Mouse (Mus musculus): ENCODE data around the gene Serpinf1. TPM values are rescaled to one million over a fixed set of nuclear protein-coding genes. Genes with fewer than 3 reads are reported as not detected.

Gene Serpinf1
- polyA plus RNA-seq, 1 experiment from 2014 or later, result 40.1 TPM

DNA sequence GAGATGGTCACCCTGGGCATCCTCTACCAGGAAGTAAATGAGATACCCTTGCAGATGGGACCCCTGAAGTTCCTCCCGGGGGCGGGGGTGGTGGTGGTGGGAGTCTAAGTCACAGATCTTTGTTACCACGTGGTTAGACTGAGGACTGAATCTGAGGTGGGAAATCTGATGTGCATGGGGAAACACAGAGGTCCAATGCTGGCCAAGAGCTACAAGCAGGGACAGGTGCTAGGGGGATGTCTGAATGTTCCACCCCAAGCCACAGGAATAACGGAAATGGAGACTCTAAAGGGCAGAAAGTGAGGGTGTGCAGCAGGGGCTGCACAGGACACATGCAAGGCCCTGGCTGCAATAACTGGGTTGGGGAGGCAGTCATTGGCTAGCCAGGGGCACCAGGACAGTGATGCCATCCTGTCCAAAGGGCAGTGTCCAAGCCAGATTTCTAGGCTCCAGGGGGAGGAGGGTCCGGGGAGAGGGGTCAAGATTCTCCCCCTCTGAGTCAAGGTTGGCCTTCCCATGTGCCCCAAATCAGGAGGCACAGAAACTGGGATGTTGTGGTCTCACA lies 1.6 kb downstream of the Serpinf1 start:
- no peaks in the 10 kb centered on the region for H3K27me3 ChIP-seq (ENCODE audit: control insufficient read depth, insufficient read depth, low read length)
- no peaks in the 10 kb centered on the region for H3K9me3 ChIP-seq (replicated peaks; ENCODE audit: control insufficient read depth, low read length)
- H3K4me3 ChIP-seq (ENCODE audit: low read length), result no peak overlapping the region
- H3K4me1 ChIP-seq (ENCODE audit: control insufficient read depth, insufficient read depth, low read length), result no peaks in the 10 kb centered on the region
- 62% methylated on average over 5 of the region's 5 CpGs for WGBS
- H3K36me3 ChIP-seq (ENCODE audit: control insufficient read depth, insufficient read depth), result no peaks in the 10 kb centered on the region
- H3K4me2 ChIP-seq (ENCODE audit: low read depth, low read length), result no peak overlapping the region
- no peak overlapping the region for H3K27ac ChIP-seq (ENCODE audit: low read length)
- no peak overlapping the region for H3K9ac ChIP-seq (ENCODE audit: low read length)
- ATAC-seq (replicated peaks; ENCODE audit: extremely low read depth, insufficient read depth, low FRiP score), result no peak

DNA sequence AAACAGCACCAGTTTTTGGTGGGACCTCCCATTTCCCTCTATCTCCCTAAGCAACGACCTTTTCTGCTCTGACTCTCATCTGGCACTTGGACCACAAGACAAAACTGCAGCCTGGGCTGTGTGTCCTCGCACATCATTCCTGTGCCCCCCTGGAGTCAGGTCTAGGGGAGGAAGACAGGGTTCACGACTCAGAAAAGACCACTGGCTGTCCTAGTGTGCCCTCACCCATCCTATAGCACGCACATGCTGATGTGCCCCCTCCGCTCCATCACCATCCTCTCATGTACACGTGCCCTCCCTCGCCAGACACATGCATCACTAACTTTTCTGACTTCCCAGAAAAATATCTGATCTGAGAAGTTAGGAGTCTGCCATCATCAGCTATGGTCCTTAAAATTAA lies 2.5 kb downstream of the Serpinf1 start:
- Histone ChIP-seq H3K36me3 (ENCODE audit: control insufficient read depth, insufficient read depth) (no peaks in the 10 kb centered on the region), H3K4me2 (ENCODE audit: low read depth, low read length) (no peak overlapping the region), H3K9me3 (replicated peaks; ENCODE audit: control insufficient read depth, low read length) (no peaks in the 10 kb centered on the region), H3K4me3 (ENCODE audit: low read length) (no peak overlapping the region), H3K4me1 (ENCODE audit: control insufficient read depth, insufficient read depth, low read length) (peaks cover 2% of the 10 kb centered on the region; the same call in 1 of the 2 replicates), H3K27ac (ENCODE audit: low read length) (no peak overlapping the region), H3K9ac (ENCODE audit: low read length) (no peak overlapping the region), H3K27me3 (ENCODE audit: control insufficient read depth, insufficient read depth, low read length) (no peaks in the 10 kb centered on the region)
- ATAC-seq (replicated peaks; ENCODE audit: extremely low read depth, insufficient read depth, low FRiP score), result no peak
- 77% methylated on average over 7 of the region's 7 CpGs for WGBS

DNA sequence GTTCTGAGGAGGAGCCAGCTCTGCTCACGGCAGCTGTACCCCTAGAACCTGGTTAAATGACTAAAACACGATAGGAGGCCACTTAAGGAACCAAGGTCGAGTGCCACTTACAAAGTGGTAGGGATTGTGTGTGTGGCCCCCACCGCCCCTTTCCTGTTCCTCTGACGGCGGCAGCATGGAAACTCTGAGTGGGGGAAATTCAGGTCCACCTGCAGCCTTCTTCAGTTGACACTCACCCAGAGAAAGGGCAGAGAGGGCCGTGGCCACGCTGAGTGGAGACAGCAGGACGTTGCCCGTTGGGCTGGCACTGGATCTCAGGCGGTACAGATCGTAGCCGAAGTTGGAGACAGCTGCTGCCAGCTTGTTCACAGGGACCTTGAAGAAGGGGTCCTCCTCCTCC lies 6.5 kb downstream of the Serpinf1 start:
- no peak overlapping the region for H3K9ac ChIP-seq (ENCODE audit: low read length)
- H3K27ac ChIP-seq (ENCODE audit: low read length), result no peak overlapping the region
- peaks cover 2% of the 10 kb centered on the region; the same call in 1 of the 2 replicates for H3K4me1 ChIP-seq (ENCODE audit: control insufficient read depth, insufficient read depth, low read length)
- no peak for ATAC-seq (replicated peaks; ENCODE audit: extremely low read depth, insufficient read depth, low FRiP score)
- no peaks in the 10 kb centered on the region for H3K27me3 ChIP-seq (ENCODE audit: control insufficient read depth, insufficient read depth, low read length)
- WGBS, result 67% methylated on average over 13 of the region's 13 CpGs
- H3K36me3 ChIP-seq (ENCODE audit: control insufficient read depth, insufficient read depth), result no peaks in the 10 kb centered on the region
- no peaks in the 10 kb centered on the region for H3K9me3 ChIP-seq (replicated peaks; ENCODE audit: control insufficient read depth, low read length)
- no peak overlapping the region for H3K4me2 ChIP-seq (ENCODE audit: low read depth, low read length)
- H3K4me3 ChIP-seq (ENCODE audit: low read length), result no peak overlapping the region

DNA sequence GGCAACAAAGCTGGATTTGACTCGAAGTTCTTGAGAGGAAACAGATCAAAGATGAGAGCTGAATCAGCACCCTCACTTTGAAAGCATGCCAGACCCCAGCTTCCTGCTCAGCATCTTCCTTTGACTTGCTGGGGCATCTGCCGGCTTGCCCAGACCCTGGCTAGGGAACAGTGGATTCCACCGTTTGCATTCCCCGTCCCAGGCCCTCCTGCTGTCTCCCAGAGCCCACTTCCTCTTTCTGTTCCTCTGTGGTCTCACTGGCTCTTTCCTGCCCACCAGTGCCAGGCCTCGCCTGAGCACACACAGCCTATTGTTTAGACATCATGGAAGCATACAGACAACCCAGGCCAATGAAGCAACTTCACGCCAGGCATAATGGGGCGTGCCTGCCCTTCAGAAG lies 7.4 kb downstream of the Serpinf1 start:
- Histone ChIP-seq H3K27me3 (ENCODE audit: control insufficient read depth, insufficient read depth, low read length) (no peaks in the 10 kb centered on the region), H3K9ac (ENCODE audit: low read length) (no peak overlapping the region), H3K9me3 (replicated peaks; ENCODE audit: control insufficient read depth, low read length) (no peaks in the 10 kb centered on the region), H3K4me1 (ENCODE audit: control insufficient read depth, insufficient read depth, low read length) (peaks cover 2% of the 10 kb centered on the region; the same call in 1 of the 2 replicates), H3K36me3 (ENCODE audit: control insufficient read depth, insufficient read depth) (no peaks in the 10 kb centered on the region), H3K27ac (ENCODE audit: low read length) (no peak overlapping the region), H3K4me3 (ENCODE audit: low read length) (no peak overlapping the region), H3K4me2 (ENCODE audit: low read depth, low read length) (no peak overlapping the region)
- WGBS, result 49% methylated on average over 7 of the region's 7 CpGs
- no peak for ATAC-seq (replicated peaks; ENCODE audit: extremely low read depth, insufficient read depth, low FRiP score)

DNA sequence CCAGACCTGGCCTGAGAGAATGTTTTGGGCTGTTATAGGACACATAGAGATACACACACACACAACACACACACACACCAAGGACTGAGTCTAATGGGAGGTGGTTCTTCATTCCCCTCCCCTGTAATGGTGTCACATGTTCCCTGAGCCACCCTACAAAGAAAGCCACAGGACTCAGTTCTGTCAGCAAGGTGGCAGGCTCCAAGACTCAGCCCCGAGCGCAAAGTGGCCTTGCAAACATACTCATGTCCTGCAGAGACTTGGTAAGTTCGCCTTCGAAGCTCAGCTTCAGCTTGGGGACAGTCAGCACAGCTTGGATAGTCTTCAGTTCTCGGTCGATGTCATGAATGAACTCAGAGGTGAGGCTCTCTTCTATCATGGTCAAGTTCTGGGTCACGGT lies 11.9 kb downstream of the Serpinf1 start:
- Histone ChIP-seq H3K4me1 (ENCODE audit: control insufficient read depth, insufficient read depth, low read length) (peaks cover 2% of the 10 kb centered on the region; the same call in 1 of the 2 replicates), H3K36me3 (ENCODE audit: control insufficient read depth, insufficient read depth) (no peaks in the 10 kb centered on the region), H3K27ac (ENCODE audit: low read length) (no peak overlapping the region), H3K27me3 (ENCODE audit: control insufficient read depth, insufficient read depth, low read length) (no peaks in the 10 kb centered on the region), H3K4me2 (ENCODE audit: low read depth, low read length) (no peak overlapping the region), H3K9ac (ENCODE audit: low read length) (no peak overlapping the region), H3K9me3 (replicated peaks; ENCODE audit: control insufficient read depth, low read length) (no peaks in the 10 kb centered on the region), H3K4me3 (ENCODE audit: low read length) (no peak overlapping the region)
- ATAC-seq (replicated peaks; ENCODE audit: extremely low read depth, insufficient read depth, low FRiP score), result no peak
- WGBS, result 84% methylated on average over 7 of the region's 7 CpGs

DNA sequence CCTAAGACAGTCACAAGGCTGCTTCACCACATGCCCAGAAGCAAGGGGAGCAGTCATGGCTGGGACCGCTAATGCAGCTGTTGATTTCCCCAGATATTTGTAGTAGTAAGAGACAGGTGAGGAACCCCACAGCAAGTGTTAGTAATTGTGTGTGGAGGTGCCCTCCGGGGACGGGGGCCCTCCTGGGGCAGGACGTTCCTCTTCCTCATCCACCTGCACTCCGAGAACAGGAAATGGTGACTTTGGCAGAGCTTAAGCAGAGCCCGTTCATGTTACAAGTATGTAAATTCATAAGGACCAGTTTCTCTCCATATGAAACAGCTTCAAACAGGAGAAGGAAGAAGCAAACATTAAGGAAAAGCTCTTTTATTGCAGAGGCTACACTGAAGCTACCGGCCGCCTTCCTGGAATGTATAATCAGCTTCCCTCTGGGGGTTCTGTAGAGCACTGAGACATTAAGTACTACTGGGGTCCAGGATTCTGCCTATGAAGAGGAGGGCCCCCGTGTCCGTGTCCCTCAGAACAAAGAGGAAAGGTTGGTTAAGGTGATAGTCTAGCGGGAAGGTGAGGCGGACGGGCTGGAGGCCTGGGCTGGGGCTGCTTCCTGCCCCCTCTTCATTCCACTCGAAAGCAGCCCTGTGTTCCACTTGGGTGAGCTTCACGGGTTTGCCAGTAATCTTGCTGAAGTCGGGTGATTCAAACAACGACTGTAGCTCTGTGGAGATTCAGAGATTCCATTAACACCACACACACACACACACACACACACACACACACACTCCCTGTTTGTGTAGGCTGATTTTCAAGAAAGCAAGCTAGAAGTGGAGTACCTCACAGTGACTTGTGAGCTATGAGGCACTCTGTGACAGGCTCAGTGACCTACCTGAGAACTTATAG lies 12.6 kb downstream of the Serpinf1 start:
- Histone ChIP-seq H3K4me1 (ENCODE audit: control insufficient read depth, insufficient read depth, low read length) (no peaks in the 10 kb centered on the region; the same call in 1 of the 2 replicates), H3K9me3 (replicated peaks; ENCODE audit: control insufficient read depth, low read length) (no peaks in the 10 kb centered on the region), H3K4me2 (ENCODE audit: low read depth, low read length) (no peak overlapping the region), H3K4me3 (ENCODE audit: low read length) (no peak overlapping the region), H3K36me3 (ENCODE audit: control insufficient read depth, insufficient read depth) (no peaks in the 10 kb centered on the region), H3K27me3 (ENCODE audit: control insufficient read depth, insufficient read depth, low read length) (no peaks in the 10 kb centered on the region), H3K9ac (ENCODE audit: low read length) (no peak overlapping the region), H3K27ac (ENCODE audit: low read length) (no peak overlapping the region; the same call in 1 of the 2 replicates)
- WGBS, result 70% methylated on average over 17 of the region's 17 CpGs
- no peak for ATAC-seq (replicated peaks; ENCODE audit: extremely low read depth, insufficient read depth, low FRiP score)

DNA sequence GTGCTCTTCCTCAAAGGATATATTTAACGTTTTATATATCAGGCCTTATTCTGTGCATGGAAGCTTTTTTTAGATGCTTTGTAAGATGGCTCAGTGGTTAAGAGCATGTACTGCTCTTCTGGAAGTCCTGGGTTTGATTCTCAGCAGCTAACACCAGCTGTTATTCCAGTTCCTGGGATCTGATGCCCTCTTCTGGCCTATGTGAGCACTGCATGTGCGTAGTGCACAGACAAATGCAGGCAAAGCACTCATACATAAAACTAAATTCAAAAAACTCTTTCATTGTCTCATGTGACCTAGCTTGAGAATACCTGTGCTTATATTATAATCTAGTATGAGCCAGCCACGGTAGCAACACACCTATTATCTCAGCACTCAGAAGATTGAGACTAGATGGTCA lies 15.6 kb downstream of the Serpinf1 start:
- Histone ChIP-seq H3K27me3 (ENCODE audit: control insufficient read depth, insufficient read depth, low read length) (no peaks in the 10 kb centered on the region), H3K9me3 (replicated peaks; ENCODE audit: control insufficient read depth, low read length) (no peaks in the 10 kb centered on the region)
- WGBS, result 42% methylated on average over 3 of the region's 3 CpGs

DNA sequence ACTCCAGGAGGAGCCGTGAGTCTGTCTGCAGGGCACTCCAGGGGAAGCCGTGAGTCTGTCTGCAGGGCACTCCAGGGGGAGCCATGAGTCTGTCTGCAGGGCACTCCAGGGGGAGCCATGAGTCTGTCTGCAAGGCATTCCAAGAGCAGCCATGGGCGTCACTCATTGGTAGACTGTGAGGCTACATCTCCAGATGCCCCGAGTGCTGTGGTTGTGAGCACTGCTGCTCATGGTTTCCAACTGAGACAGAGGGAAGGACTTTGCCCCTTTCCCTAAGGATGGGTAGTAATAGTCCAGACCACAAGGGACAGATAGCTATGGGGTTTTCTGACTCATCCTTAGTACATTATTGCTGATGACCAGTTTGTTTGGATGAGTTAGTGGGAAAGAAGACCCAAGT lies 16.4 kb downstream of the Serpinf1 start:
- Histone ChIP-seq H3K4me3 (ENCODE audit: low read length) (no peak overlapping the region), H3K27me3 (ENCODE audit: control insufficient read depth, insufficient read depth, low read length) (no peaks in the 10 kb centered on the region), H3K4me1 (ENCODE audit: control insufficient read depth, insufficient read depth, low read length) (peaks cover 7% of the 10 kb centered on the region; the same call in 1 of the 2 replicates), H3K36me3 (ENCODE audit: control insufficient read depth, insufficient read depth) (no peaks in the 10 kb centered on the region; the same call in 1 of the 2 replicates), H3K4me2 (ENCODE audit: low read depth, low read length) (no peak overlapping the region), H3K27ac (ENCODE audit: low read length) (no peak overlapping the region), H3K9ac (ENCODE audit: low read length) (no peak overlapping the region), H3K9me3 (replicated peaks; ENCODE audit: control insufficient read depth, low read length) (no peaks in the 10 kb centered on the region)
- ATAC-seq (replicated peaks; ENCODE audit: extremely low read depth, insufficient read depth, low FRiP score), result no peak
- 68% methylated on average over 4 of the region's 4 CpGs for WGBS

More for the DNA sequence above, 15.6 kb downstream of the Serpinf1 start:
- H3K4me3 ChIP-seq (ENCODE audit: low read length), result no peak overlapping the region
- no peaks in the 10 kb centered on the region for H3K36me3 ChIP-seq (ENCODE audit: control insufficient read depth, insufficient read depth)
- no peak for ATAC-seq (replicated peaks; ENCODE audit: extremely low read depth, insufficient read depth, low FRiP score)
- peaks cover 7% of the 10 kb centered on the region; the same call in 1 of the 2 replicates for H3K4me1 ChIP-seq (ENCODE audit: control insufficient read depth, insufficient read depth, low read length)
- H3K4me2 ChIP-seq (ENCODE audit: low read depth, low read length), result no peak overlapping the region
- no peak overlapping the region for H3K9ac ChIP-seq (ENCODE audit: low read length)
- H3K27ac ChIP-seq (ENCODE audit: low read length), result no peak overlapping the region

DNA sequence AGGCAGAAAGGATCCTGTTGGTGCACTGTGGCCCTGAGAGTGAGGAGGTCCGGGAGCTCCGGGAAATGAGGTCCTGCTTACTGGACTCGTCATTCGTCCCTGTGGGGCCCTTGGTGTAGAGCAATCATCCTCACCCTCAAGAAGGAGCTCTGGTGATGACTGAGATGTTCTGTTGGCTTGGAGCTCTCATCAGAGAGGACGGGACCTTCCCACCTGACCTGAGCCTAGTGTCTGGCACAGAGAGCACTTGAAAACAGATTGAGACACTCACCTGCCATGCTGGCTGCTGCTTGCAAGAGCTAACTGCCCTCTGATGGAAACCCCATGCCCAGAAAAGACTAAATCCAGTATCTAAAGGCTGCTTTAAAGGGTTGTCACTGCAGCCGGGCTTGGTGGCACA lies 17.7 kb downstream of the Serpinf1 start:
- Histone ChIP-seq H3K36me3 (ENCODE audit: control insufficient read depth, insufficient read depth) (no peaks in the 10 kb centered on the region; the same call in 1 of the 2 replicates), H3K4me2 (ENCODE audit: low read depth, low read length) (no peak overlapping the region), H3K9ac (ENCODE audit: low read length) (no peak overlapping the region), H3K27ac (ENCODE audit: low read length) (no peak overlapping the region), H3K27me3 (ENCODE audit: control insufficient read depth, insufficient read depth, low read length) (no peaks in the 10 kb centered on the region), H3K4me3 (ENCODE audit: low read length) (no peak overlapping the region), H3K4me1 (ENCODE audit: control insufficient read depth, insufficient read depth, low read length) (peaks cover 7% of the 10 kb centered on the region; the same call in 1 of the 2 replicates), H3K9me3 (replicated peaks; ENCODE audit: control insufficient read depth, low read length) (no peaks in the 10 kb centered on the region)
- ATAC-seq (replicated peaks; ENCODE audit: extremely low read depth, insufficient read depth, low FRiP score), result no peak
- WGBS, result 83% methylated on average over 6 of the region's 6 CpGs
